Mouse (Mus musculus) ES-Bruce4 (cell line): Measurements from ENCODE around the gene Polg2. TPM values are rescaled to one million over a fixed set of nuclear protein-coding genes. Genes with fewer than 3 reads are reported as not detected.

Experiments used
- H3K27ac ChIP-seq: 2 replicates; pipeline ENCODE4 v1.5.1; 2012; ENCODE audit warnings: low read length, inconsistent platforms; ENCODE audit not compliant: insufficient read depth
- H3K27me3 ChIP-seq: 2 replicates; pipeline ENCODE4 v1.6.1; 2012; ENCODE audit warnings: mild to moderate bottlenecking, low read length, inconsistent platforms; ENCODE audit not compliant: control insufficient read depth, poor library complexity, insufficient read depth, severe bottlenecking
- H3K36me3 ChIP-seq: 2 replicates; pipeline ENCODE4 v1.6.1; 2012; ENCODE audit warnings: inconsistent platforms, mild to moderate bottlenecking, low read length, moderate library complexity; ENCODE audit not compliant: control insufficient read depth, poor library complexity, insufficient read depth, severe bottlenecking
- H3K4me1 ChIP-seq: one replicate; pipeline ENCODE4 v1.8.1; 2011; ENCODE audit warnings: low read length; ENCODE audit not compliant: control insufficient read depth, insufficient read depth
- H3K4me3 ChIP-seq: 2 replicates; pipeline ENCODE4 v1.5.1; 2011; ENCODE audit warnings: low read depth, mild to moderate bottlenecking, low read length
- H3K9ac ChIP-seq: 2 replicates; pipeline ENCODE4 v1.6.1; 2012; ENCODE audit warnings: low read depth, mild to moderate bottlenecking, inconsistent platforms; ENCODE audit not compliant: poor library complexity, severe bottlenecking
- H3K9me3 ChIP-seq: replicated peaks from 2 replicates; pipeline ENCODE4 v1.6.1; 2012; ENCODE audit warnings: mild to moderate bottlenecking, low read length, inconsistent platforms; ENCODE audit not compliant: control insufficient read depth, poor library complexity, insufficient read depth, severe bottlenecking
- CTCF ChIP-seq: IDR thresholded peaks from one replicate; pipeline ENCODE4 v1.8.1; 2011; ENCODE audit warnings: low read depth, low read length
- EP300 ChIP-seq: IDR thresholded peaks from 2 replicates; pipeline ENCODE4 v1.6.1; 2011; ENCODE audit warnings: low read depth, low read length; ENCODE audit not compliant: insufficient read depth
- POLR2A ChIP-seq: IDR thresholded peaks from one replicate; pipeline ENCODE4 v1.8.1; 2011; ENCODE audit warnings: low read length; ENCODE audit not compliant: insufficient read depth
- polyA plus RNA-seq: library from polyadenylated mRNA; stranded (reverse); fragments of >200 nt; gene quantifications from 2 replicates; pipeline ENCODE4 v1.2.4, GENCODE M21; 2011; ENCODE audit warnings: low read depth; ENCODE audit not compliant: missing spikeins, insufficient read depth, insufficient read length

Gene Polg2
- polyA plus RNA-seq, 1 experiment = 12.3 TPM

DNA sequence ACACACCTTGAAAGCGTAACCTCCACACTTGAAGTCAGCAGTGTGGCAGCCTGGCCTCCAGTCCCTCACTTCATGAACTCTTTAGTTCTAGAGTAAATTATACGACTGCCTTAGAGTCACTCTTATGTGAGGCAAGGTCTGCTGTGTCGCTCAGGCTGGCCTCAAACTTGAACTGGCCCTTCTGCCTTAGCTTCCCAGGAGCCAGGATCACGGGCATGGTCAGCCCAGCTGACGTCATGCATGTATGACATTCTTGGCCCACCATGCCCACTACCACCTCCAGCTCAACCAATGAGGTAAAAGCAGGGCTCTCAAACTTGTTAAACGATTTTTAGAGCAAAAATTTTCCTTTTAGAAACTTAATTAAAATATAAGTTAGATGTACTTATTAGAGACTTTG lies 42.1 kb upstream of the Polg2 start:
- Histone ChIP-seq H3K9me3 (no peaks in the 10 kb centered on the region), H3K9ac (no peak overlapping the region), H3K36me3 (peaks cover 21% of the 10 kb centered on the region), H3K4me3 (no peak overlapping the region), H3K27ac (no peak overlapping the region), H3K4me1 (no peaks in the 10 kb centered on the region), H3K27me3 (no peaks in the 10 kb centered on the region)
- no peak for TF ChIP-seq CTCF
- no peak for TF ChIP-seq POLR2A
- TF ChIP-seq EP300 = no peak

DNA sequence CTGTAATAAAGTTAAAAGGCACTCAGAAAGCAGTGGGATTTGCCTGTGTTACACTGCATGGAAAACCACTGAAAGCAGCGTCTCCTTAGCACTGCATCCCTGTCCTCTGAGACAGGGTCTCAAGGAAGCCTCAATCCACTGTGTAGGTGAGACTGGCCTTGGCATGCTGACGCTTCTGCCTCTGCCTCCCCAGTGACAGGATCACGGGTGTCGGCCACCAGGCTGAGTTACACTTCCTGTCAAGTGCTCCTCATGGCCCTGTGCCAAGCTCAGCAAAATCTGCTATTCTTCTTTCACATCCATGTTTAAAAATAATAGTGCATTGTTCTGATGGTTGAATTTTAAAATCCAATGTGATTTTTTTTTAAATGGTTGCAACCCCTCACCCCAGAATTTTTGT lies 41.6 kb upstream of the Polg2 start:
- no peaks in the 10 kb centered on the region for H3K27me3 ChIP-seq
- H3K4me1 ChIP-seq = no peaks in the 10 kb centered on the region
- H3K4me3 ChIP-seq = no peak overlapping the region
- H3K9ac ChIP-seq = no peak overlapping the region
- TF ChIP-seq CTCF (no peak), EP300 (no peak), POLR2A (no peak)
- H3K9me3 ChIP-seq = no peaks in the 10 kb centered on the region
- H3K36me3 ChIP-seq = peaks cover 21% of the 10 kb centered on the region
- no peak overlapping the region for H3K27ac ChIP-seq

DNA sequence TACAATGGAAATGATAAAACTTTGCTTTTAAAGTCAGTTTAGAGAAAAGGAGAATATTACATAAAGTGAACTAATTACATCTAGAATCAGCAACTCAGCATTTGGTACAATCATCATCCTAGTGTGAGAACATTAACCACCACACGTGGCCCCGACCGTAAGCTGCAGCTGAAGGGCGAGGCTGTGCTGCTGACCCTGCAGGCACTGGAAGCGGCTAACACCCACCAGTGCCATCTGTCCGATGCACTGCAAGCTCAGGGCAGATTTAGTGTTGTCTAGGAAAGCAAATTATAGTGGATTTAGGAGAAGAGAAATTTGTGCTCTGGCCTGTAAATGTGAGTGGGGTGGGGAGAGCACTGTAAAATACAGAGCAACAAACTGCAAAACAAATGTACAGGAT lies 40.9 kb upstream of the Polg2 start:
- Histone ChIP-seq H3K9me3 (no peaks in the 10 kb centered on the region), H3K27me3 (no peaks in the 10 kb centered on the region), H3K27ac (no peak overlapping the region), H3K4me1 (no peaks in the 10 kb centered on the region), H3K36me3 (peaks cover 27% of the 10 kb centered on the region), H3K4me3 (no peak overlapping the region), H3K9ac (no peak overlapping the region)
- no peak for TF ChIP-seq EP300
- TF ChIP-seq CTCF = no peak
- TF ChIP-seq POLR2A = no peak

GRCm38 (mm10) chr11:106819595-106819994 lies 40.3 kb upstream of the Polg2 start:
- H3K27me3 ChIP-seq = no peaks in the 10 kb centered on the region
- peaks cover 30% of the 10 kb centered on the region for H3K36me3 ChIP-seq
- no peaks in the 10 kb centered on the region for H3K9me3 ChIP-seq
- no peaks in the 10 kb centered on the region for H3K4me1 ChIP-seq
- no peak overlapping the region for H3K4me3 ChIP-seq
- TF ChIP-seq EP300 (no peak), CTCF (no peak), POLR2A (no peak)
- no peak overlapping the region for H3K9ac ChIP-seq
- no peak overlapping the region for H3K27ac ChIP-seq

DNA sequence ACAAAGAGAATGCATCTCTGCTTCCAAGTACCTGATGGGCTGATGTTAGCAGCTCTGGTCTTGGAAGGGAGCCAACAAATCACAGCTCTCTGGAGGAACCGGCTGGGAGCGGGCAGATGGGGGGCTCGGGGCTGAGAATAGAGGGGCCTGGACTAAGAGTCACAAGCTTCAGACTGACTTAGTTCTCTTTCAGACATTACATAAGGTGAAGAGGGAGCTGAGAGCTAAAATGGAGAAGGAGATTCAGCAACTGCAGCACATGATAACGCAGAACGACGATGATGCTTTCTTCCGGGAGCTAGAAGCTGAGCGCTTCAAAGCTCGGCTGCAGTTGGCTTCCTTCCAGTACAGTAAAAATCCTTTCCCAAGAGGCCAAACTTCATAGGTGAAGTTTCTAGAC lies 39.0 kb upstream of the Polg2 start:
- no peak overlapping the region for H3K27ac ChIP-seq
- no peak overlapping the region for H3K9ac ChIP-seq
- H3K36me3 ChIP-seq = peaks cover 38% of the 10 kb centered on the region
- H3K4me1 ChIP-seq = no peaks in the 10 kb centered on the region
- H3K27me3 ChIP-seq = no peaks in the 10 kb centered on the region
- H3K9me3 ChIP-seq = no peaks in the 10 kb centered on the region
- TF ChIP-seq POLR2A = no peak
- TF ChIP-seq CTCF = no peak
- TF ChIP-seq EP300 = no peak
- H3K4me3 ChIP-seq = no peak overlapping the region

GRCm38 (mm10) chr11:106817808-106818207 lies 38.5 kb upstream of the Polg2 start:
- Histone ChIP-seq H3K9me3 (no peaks in the 10 kb centered on the region), H3K27ac (no peak overlapping the region), H3K27me3 (no peaks in the 10 kb centered on the region), H3K4me3 (no peak overlapping the region), H3K9ac (no peak overlapping the region), H3K4me1 (no peaks in the 10 kb centered on the region), H3K36me3 (peaks cover 41% of the 10 kb centered on the region)
- TF ChIP-seq EP300 (no peak), POLR2A (no peak), CTCF (no peak)
